Comparison of ENCODE assay signal across 13 mouse cellular contexts in genomic region chr2:165700252-165700908, GRCm38 (mm10).
DNase-seq lines count a peak whose midpoint lies in the region; ATAC-seq lines count a peak whose summit lies in the region.
"Had no signal": no experiment of that assay in that cellular context is flagged by ENCODE, and none has a peak within 500 bp of the region (broad histone marks: within the 10 kb centered on the region; RNA-seq: fewer than 3 reads in every experiment).

No protein-coding gene starts in this region.

- no peaks in the 10 kb centered on the region for H3K9me3 ChIP-seq in limb, embryonic 11.5 days (ENCODE audit: control insufficient read depth, low read length)
- H3K9me3 ChIP-seq: embryonic facial prominence, embryonic 15.5 days; heart, embryonic 13.5 days had no signal

- no peaks in the 10 kb centered on the region for H3K4me1 ChIP-seq in limb, embryonic 11.5 days (ENCODE audit: control insufficient read depth, insufficient read depth, low read length)
- H3K4me1 ChIP-seq: heart, embryonic 13.5 days had no signal

- H3K27me3 ChIP-seq in limb, embryonic 11.5 days (ENCODE audit: control insufficient read depth, insufficient read depth, low read length) = no peaks in the 10 kb centered on the region
- H3K27me3 ChIP-seq: embryonic facial prominence, embryonic 15.5 days had no signal

- no peaks in the 10 kb centered on the region for H3K36me3 ChIP-seq in limb, embryonic 11.5 days (ENCODE audit: control insufficient read depth, insufficient read depth, low read length)
- H3K36me3 ChIP-seq: embryonic facial prominence, embryonic 15.5 days; heart, embryonic 13.5 days had no signal

- no peak overlapping the region for H3K9ac ChIP-seq in limb, embryonic 11.5 days (ENCODE audit: low read length)
- H3K9ac ChIP-seq: embryonic facial prominence, embryonic 15.5 days; heart, embryonic 13.5 days had no signal

- peak; percentile 45 to 66 for DNase-seq in cerebellum, postnatal 10 days
- DNase-seq in cerebellum, postnatal 25 days = no peak
- peak; percentile 69 for DNase-seq in ovary, adult 18-20 months (ENCODE audit: low spot score)
- no peak for DNase-seq in ovary, postnatal 10 days (ENCODE audit: low spot score)
- DNase-seq in limb, embryonic 11.5 days (ENCODE audit: low spot score) = peak; percentile 28
- DNase-seq in T-cell, adult 2 months (ENCODE audit: low spot score) = no peak
- no peak for DNase-seq in right cerebral cortex, postnatal 36 days (ENCODE audit: low spot score in 2 of 2)
- DNase-seq: layer of hippocampus, adult 9-11 months; liver; lung, postnatal 10 days had no signal

- no peak overlapping the region for H3K4me3 ChIP-seq in limb, embryonic 11.5 days (ENCODE audit: low read depth, low read length)
- H3K4me3 ChIP-seq: embryonic facial prominence, embryonic 15.5 days; heart, embryonic 13.5 days had no signal

- no peak overlapping the region for H3K4me2 ChIP-seq in limb, embryonic 11.5 days (ENCODE audit: low read depth, severe bottlenecking)
- H3K4me2 ChIP-seq: embryonic facial prominence, embryonic 15.5 days; heart, embryonic 13.5 days had no signal

- WGBS in limb, embryonic 11.5 days = 58% methylated on average over 19 of the region's 19 CpGs

- no peak for ATAC-seq in limb, embryonic 11.5 days (ENCODE audit: insufficient number of reproducible peaks, low FRiP score, low TSS enrichment, low read depth)
- no peak for ATAC-seq in erythroid progenitor cell, adult 5-6 weeks (replicated peaks; ENCODE audit: low FRiP score, poor library complexity, severe bottlenecking)

- no peak overlapping the region for H3K27ac ChIP-seq in limb, embryonic 11.5 days (replicated peaks; ENCODE audit: low read depth, low read length)
- H3K27ac ChIP-seq: embryonic facial prominence, embryonic 15.5 days; heart, embryonic 13.5 days had no signal

Comparison
In these comparisons a context has a peak if more than half of its experiments do, and no peak if none do; other contexts are left out.
1. DNase-seq: peak in cerebellum, postnatal 10 days (2 of 2), ovary, adult 18-20 months (single experiment) and limb, embryonic 11.5 days (single experiment); none in cerebellum, postnatal 25 days (0 of 2), ovary, postnatal 10 days (single experiment), T-cell, adult 2 months (single experiment) and right cerebral cortex, postnatal 36 days (0 of 2).